ENCODE assay signal across 23 mouse cellular contexts in the genomic region with DNA sequence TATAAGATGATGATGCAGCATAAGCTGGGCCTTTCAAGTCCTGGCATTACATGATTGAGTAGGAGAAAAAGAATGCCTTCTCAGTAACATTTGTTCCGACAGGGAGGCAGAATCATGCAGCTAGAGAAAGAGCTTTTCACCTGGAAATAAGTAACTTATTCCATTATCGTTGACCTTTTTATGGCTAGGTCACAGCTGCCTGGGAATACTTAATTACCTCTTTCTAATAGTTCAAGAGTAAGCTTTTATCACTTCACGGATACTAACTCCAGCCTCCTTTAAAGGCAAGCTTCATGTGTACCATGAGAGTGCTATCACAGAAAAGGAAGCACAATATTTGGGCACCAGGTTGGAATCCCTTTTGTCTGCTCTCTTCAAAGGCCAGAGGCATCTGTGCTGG. TPM values are rescaled to one million over a fixed set of nuclear protein-coding genes. Genes with fewer than 3 reads are reported as not detected.
"Had no signal": no experiment of that assay in that cellular context is flagged by ENCODE, and none has a peak within 500 bp of the region (broad histone marks: within the 10 kb centered on the region; RNA-seq: fewer than 3 reads in every experiment).

No protein-coding gene starts in this region.

- H3K27ac ChIP-seq: hindbrain, embryonic 15.5 days; layer of hippocampus, adult 2 months; limb, embryonic 10.5 days; limb, embryonic 13.5 days; liver, embryonic 12.5 days; liver, embryonic 15.5 days; lung, embryonic 15.5 days; stomach, embryonic 15.5 days had no signal

- H3K9me3 ChIP-seq: hindbrain, embryonic 15.5 days; limb, embryonic 10.5 days; liver, embryonic 12.5 days; liver, embryonic 15.5 days; lung, embryonic 15.5 days; stomach, embryonic 15.5 days had no signal

- DNase-seq: layer of hippocampus, adult 9-11 months; liver; lung, adult 18-20 months; lung, postnatal 14 days; lung, postnatal 4 days; midbrain, embryonic 14.5 days; spleen, adult 18-20 months; thymus, postnatal 25 days had no signal

- H3K9ac ChIP-seq: hindbrain, embryonic 15.5 days; limb, embryonic 13.5 days; liver, embryonic 12.5 days; liver, embryonic 15.5 days; lung, embryonic 15.5 days; stomach, embryonic 15.5 days had no signal

- ATAC-seq: liver, embryonic 12.5 days had no signal

- H3K27me3 ChIP-seq: hindbrain, embryonic 15.5 days; limb, embryonic 13.5 days; liver, embryonic 12.5 days; liver, embryonic 15.5 days; lung, embryonic 15.5 days; stomach, embryonic 15.5 days had no signal

- H3K4me1 ChIP-seq: hindbrain, embryonic 15.5 days; limb, embryonic 10.5 days; limb, embryonic 13.5 days; liver, embryonic 12.5 days; liver, embryonic 15.5 days; lung, embryonic 15.5 days; stomach, embryonic 15.5 days had no signal

- H3K4me3 ChIP-seq: hindbrain, embryonic 15.5 days; layer of hippocampus, adult 2 months; limb, embryonic 10.5 days; limb, embryonic 13.5 days; liver, embryonic 12.5 days; liver, embryonic 15.5 days; lung, embryonic 15.5 days; stomach, embryonic 15.5 days had no signal

- H3K4me2 ChIP-seq: hindbrain, embryonic 15.5 days; limb, embryonic 13.5 days; liver, embryonic 12.5 days; liver, embryonic 15.5 days; lung, embryonic 15.5 days; midbrain, embryonic 11.5 days; stomach, embryonic 15.5 days had no signal

- H3K36me3 ChIP-seq: hindbrain, embryonic 15.5 days; limb, embryonic 10.5 days; limb, embryonic 13.5 days; liver, embryonic 12.5 days; liver, embryonic 15.5 days; lung, embryonic 15.5 days; stomach, embryonic 15.5 days had no signal

RNA-seq across cellular contexts. Expression of a gene that starts 14.5 kb away (rescaled TPM):
- polyA plus RNA-seq: hindbrain, embryonic 15.5 days; intestine, embryonic 14.5 days; large intestine, adult 2 months; limb, embryonic 10.5 days; limb, embryonic 13.5 days; liver, embryonic 12.5 days; liver, embryonic 15.5 days; lung, embryonic 15.5 days; midbrain, embryonic 11.5 days; midbrain, embryonic 14.5 days; midbrain, postnatal 0 days; neural tube, embryonic 11.5 days; neural tube, embryonic 14.5 days; stomach, embryonic 15.5 days; thymus, postnatal 0 days had no signal

RNA-seq across cellular contexts. Expression of a gene that starts 37.7 kb away (rescaled TPM):
- polyA plus RNA-seq: intestine, embryonic 14.5 days; large intestine, adult 2 months; limb, embryonic 10.5 days; limb, embryonic 13.5 days; liver, embryonic 12.5 days; liver, embryonic 15.5 days; lung, embryonic 15.5 days; midbrain, postnatal 0 days; neural tube, embryonic 11.5 days; stomach, embryonic 15.5 days; thymus, postnatal 0 days had no signal

RNA-seq across cellular contexts. Expression of a gene that starts 42.5 kb away (rescaled TPM):
- polyA plus RNA-seq: hindbrain, embryonic 15.5 days; intestine, embryonic 14.5 days; large intestine, adult 2 months; limb, embryonic 10.5 days; limb, embryonic 13.5 days; liver, embryonic 12.5 days; liver, embryonic 15.5 days; lung, embryonic 15.5 days; midbrain, embryonic 11.5 days; midbrain, embryonic 14.5 days; midbrain, postnatal 0 days; neural tube, embryonic 11.5 days; neural tube, embryonic 14.5 days; stomach, embryonic 15.5 days; thymus, postnatal 0 days had no signal

RNA-seq across cellular contexts. Expression of a gene that starts 58.9 kb away (rescaled TPM):
- polyA plus RNA-seq: hindbrain, embryonic 15.5 days; intestine, embryonic 14.5 days; large intestine, adult 2 months; limb, embryonic 10.5 days; limb, embryonic 13.5 days; liver, embryonic 12.5 days; liver, embryonic 15.5 days; lung, embryonic 15.5 days; midbrain, embryonic 11.5 days; midbrain, embryonic 14.5 days; midbrain, postnatal 0 days; neural tube, embryonic 11.5 days; neural tube, embryonic 14.5 days; stomach, embryonic 15.5 days; thymus, postnatal 0 days had no signal
